8 mouse cellular contexts compared by ENCODE assay signal in genomic region chr8:4249213-4249612, GRCm38 (mm10). TPM values are rescaled to one million over a fixed set of nuclear protein-coding genes. Genes with fewer than 3 reads are reported as not detected.
DNase-seq lines count a peak whose midpoint lies in the region; ATAC-seq and TF ChIP-seq lines count a peak whose summit lies in the region.

No protein-coding gene starts in this region.

- ATAC-seq in kidney, embryonic 15.5 days (replicated peaks; ENCODE audit: low FRiP score) = no peak
- ATAC-seq in heart, postnatal 0 days (ENCODE audit: insufficient read depth, low read depth) = peak; percentile 14; the same call in 1 of the 2 replicates
- ATAC-seq in midbrain, postnatal 0 days (ENCODE audit: low FRiP score) = no peak

- H3K4me3 ChIP-seq in kidney, embryonic 15.5 days (replicated peaks) = 0 out of 2 replicates have a peak overlapping the region, but pooled peaks have one; percentile 6
- H3K4me3 ChIP-seq in heart, postnatal 0 days (ENCODE audit: low read depth, low read length) = no peak overlapping the region
- H3K4me3 ChIP-seq in midbrain, postnatal 0 days (ENCODE audit: low read depth, low read length) = no peak overlapping the region

- TF ChIP-seq EP300 in heart, postnatal 0 days (IDR thresholded peaks at IDR 0.05; ENCODE audit: low read depth) = 0 out of 2 replicates have a peak, but pooled peaks have one; percentile 38

- peak overlapping the region; percentile 37 for H3K4me2 ChIP-seq in kidney, embryonic 15.5 days
- peak overlapping the region; percentile 45 for H3K4me2 ChIP-seq in heart, postnatal 0 days (ENCODE audit: low read depth, low read length)
- H3K4me2 ChIP-seq in midbrain, postnatal 0 days (ENCODE audit: low read depth, low read length, poor library complexity, severe bottlenecking) = no peak overlapping the region

- peaks cover 36% of the 10 kb centered on the region for H3K4me1 ChIP-seq in kidney, embryonic 15.5 days
- peaks cover 17% of the 10 kb centered on the region; the same call in 1 of the 2 replicates for H3K4me1 ChIP-seq in heart, postnatal 0 days (ENCODE audit: control insufficient read depth, insufficient read depth)
- H3K4me1 ChIP-seq in midbrain, postnatal 0 days (ENCODE audit: insufficient read depth, low read length) = no peaks in the 10 kb centered on the region

- H3K9me3 ChIP-seq in kidney, embryonic 15.5 days (replicated peaks) = no peaks in the 10 kb centered on the region
- H3K9me3 ChIP-seq in heart, postnatal 0 days (replicated peaks; ENCODE audit: control insufficient read depth, low read length) = no peaks in the 10 kb centered on the region
- H3K9me3 ChIP-seq in midbrain, postnatal 0 days (ENCODE audit: low read length) = no peaks in the 10 kb centered on the region

- no peaks in the 10 kb centered on the region for H3K27me3 ChIP-seq in kidney, embryonic 15.5 days
- H3K27me3 ChIP-seq in heart, postnatal 0 days (ENCODE audit: control insufficient read depth, insufficient read depth, low read length) = no peaks in the 10 kb centered on the region
- no peaks in the 10 kb centered on the region for H3K27me3 ChIP-seq in midbrain, postnatal 0 days (ENCODE audit: insufficient read depth, low read length)

- H3K9ac ChIP-seq in kidney, embryonic 15.5 days = no peak overlapping the region
- H3K9ac ChIP-seq in heart, postnatal 0 days (replicated peaks; ENCODE audit: low read depth, low read length) = peak overlapping the region; percentile 24; the same call in 1 of the 2 replicates
- 0 out of 2 replicates have a peak overlapping the region, but pooled peaks have one; percentile 1 for H3K9ac ChIP-seq in midbrain, postnatal 0 days (replicated peaks; ENCODE audit: low read length, poor library complexity, severe bottlenecking)

- WGBS in kidney, embryonic 15.5 days = 9% methylated on average over 29 of the region's 29 CpGs
- 14% methylated on average over 28 of the region's 29 CpGs for WGBS in heart, postnatal 0 days
- 20% methylated on average over 29 of the region's 29 CpGs for WGBS in midbrain, postnatal 0 days

- no peak for TF ChIP-seq CTCF in heart, postnatal 0 days (IDR thresholded peaks at IDR 0.05; ENCODE audit: low read depth)
- TF ChIP-seq CTCF in midbrain, postnatal 0 days (IDR thresholded peaks at IDR 0.05) = no peak

- no peak for DNase-seq in kidney, adult 9 months
- DNase-seq in embryo, embryonic 10 days (ENCODE audit: low spot score) = peak; percentile 63
- peak; percentile 37 for DNase-seq in heart, postnatal 0 days (ENCODE audit: low spot score)
- no peak for DNase-seq in midbrain, postnatal 0 days (ENCODE audit: low spot score)
- no peak for DNase-seq in layer of hippocampus, adult 11-12 months (ENCODE audit: low spot score)
- DNase-seq in B cell, adult 2 months = no peak
- no peak for DNase-seq in MN1 (ENCODE audit: low spot score)

- H3K27ac ChIP-seq in kidney, embryonic 15.5 days = peak overlapping the region; percentile 46
- H3K27ac ChIP-seq in heart, postnatal 0 days (ENCODE audit: low read depth) = 0 out of 2 replicates have a peak overlapping the region, but pooled peaks have one; percentile 36
- H3K27ac ChIP-seq in midbrain, postnatal 0 days (ENCODE audit: low read depth, low read length) = no peak overlapping the region

- peaks cover 46% of the 10 kb centered on the region for H3K36me3 ChIP-seq in kidney, embryonic 15.5 days
- H3K36me3 ChIP-seq in heart, postnatal 0 days (replicated peaks; ENCODE audit: control insufficient read depth, insufficient read depth, low read length) = peaks cover 38% of the 10 kb centered on the region
- H3K36me3 ChIP-seq in midbrain, postnatal 0 days (ENCODE audit: insufficient read depth, low read length) = peaks cover 35% of the 10 kb centered on the region

RNA-seq across cellular contexts. Expression of gene Tgfbr3l, which starts 1.2 kb away (rescaled TPM):
- 3.8 and 6.5 TPM in 2 replicates for polyA plus RNA-seq in kidney, embryonic 15.5 days (2015; fragmentation: Nextera tagmentation; extraction: Ambion mirVana)
- total RNA-seq in heart, postnatal 0 days (2014; rRNA removed; ENCODE audit: low replicate concordance) = 3.9 and 6.4 TPM in 2 replicates
- 1.8 and 2.7 TPM in 2 replicates for polyA plus RNA-seq in heart, postnatal 0 days (2015; fragmentation: Nextera tagmentation; extraction: Ambion mirVana)
- 8.2 and 15.3 TPM in 2 replicates for total RNA-seq in midbrain, postnatal 0 days (2014; rRNA removed)
- 3.5 and 5.1 TPM in 2 replicates for polyA plus RNA-seq in midbrain, postnatal 0 days (2015; fragmentation: Nextera tagmentation; extraction: Ambion mirVana)

RNA-seq across cellular contexts. Expression of gene Snapc2, which starts 3.7 kb away (rescaled TPM):
- polyA plus RNA-seq in kidney, embryonic 15.5 days (2015; fragmentation: Nextera tagmentation; extraction: Ambion mirVana) = 56.1 and 62.9 TPM in 2 replicates
- total RNA-seq in heart, postnatal 0 days (2014; rRNA removed; ENCODE audit: low replicate concordance) = 32.6 and 84.9 TPM in 2 replicates
- polyA plus RNA-seq in heart, postnatal 0 days (2015; fragmentation: Nextera tagmentation; extraction: Ambion mirVana) = 26.7 and 29.9 TPM in 2 replicates
- 60.4 and 74.3 TPM in 2 replicates for total RNA-seq in midbrain, postnatal 0 days (2014; rRNA removed)
- 64.8 and 68.1 TPM in 2 replicates for polyA plus RNA-seq in midbrain, postnatal 0 days (2015; fragmentation: Nextera tagmentation; extraction: Ambion mirVana)

RNA-seq across cellular contexts. Expression of gene Ctxn1, which starts 9.9 kb away (rescaled TPM):
- 98.6 and 110 TPM in 2 replicates for polyA plus RNA-seq in kidney, embryonic 15.5 days (2015; fragmentation: Nextera tagmentation; extraction: Ambion mirVana)
- 10.4 and 12.5 TPM in 2 replicates for total RNA-seq in heart, postnatal 0 days (2014; rRNA removed; ENCODE audit: low replicate concordance)
- 13.2 and 13.7 TPM in 2 replicates for polyA plus RNA-seq in heart, postnatal 0 days (2015; fragmentation: Nextera tagmentation; extraction: Ambion mirVana)
- total RNA-seq in midbrain, postnatal 0 days (2014; rRNA removed) = 78.5 and 91.4 TPM in 2 replicates
- polyA plus RNA-seq in midbrain, postnatal 0 days (2015; fragmentation: Nextera tagmentation; extraction: Ambion mirVana) = 250 and 259 TPM in 2 replicates

RNA-seq across cellular contexts. Expression of gene Gm49320, which starts 10.5 kb away (rescaled TPM):
- polyA plus RNA-seq in kidney, embryonic 15.5 days (2015; fragmentation: Nextera tagmentation; extraction: Ambion mirVana) = 0.86 and 0.91 TPM in 2 replicates
- total RNA-seq in heart, postnatal 0 days (2014; rRNA removed; ENCODE audit: low replicate concordance) = 0.66 TPM in 1 of 2 replicates, not detected in the other
- polyA plus RNA-seq in heart, postnatal 0 days (2015; fragmentation: Nextera tagmentation; extraction: Ambion mirVana) = 0.19 and 0.34 TPM in 2 replicates
- 0.11 and 0.61 TPM in 2 replicates for total RNA-seq in midbrain, postnatal 0 days (2014; rRNA removed)
- 0.45 and 0.85 TPM in 2 replicates for polyA plus RNA-seq in midbrain, postnatal 0 days (2015; fragmentation: Nextera tagmentation; extraction: Ambion mirVana)

RNA-seq across cellular contexts. Expression of gene Map2k7, which starts 10.7 kb away (rescaled TPM):
- 28.0 and 31.5 TPM in 2 replicates for polyA plus RNA-seq in kidney, embryonic 15.5 days (2015; fragmentation: Nextera tagmentation; extraction: Ambion mirVana)
- total RNA-seq in heart, postnatal 0 days (2014; rRNA removed; ENCODE audit: low replicate concordance) = 27.7 and 36.8 TPM in 2 replicates
- polyA plus RNA-seq in heart, postnatal 0 days (2015; fragmentation: Nextera tagmentation; extraction: Ambion mirVana) = 18.7 and 21.0 TPM in 2 replicates
- total RNA-seq in midbrain, postnatal 0 days (2014; rRNA removed) = 32.8 and 42.3 TPM in 2 replicates
- 29.3 and 29.4 TPM in 2 replicates for polyA plus RNA-seq in midbrain, postnatal 0 days (2015; fragmentation: Nextera tagmentation; extraction: Ambion mirVana)

Comparison
In these comparisons a context has a peak if more than half of its experiments do, and no peak if none do; other contexts are left out.
1. DNase-seq: peak in embryo, embryonic 10 days (single experiment) and heart, postnatal 0 days (single experiment); none in kidney, adult 9 months (single experiment), midbrain, postnatal 0 days (single experiment), layer of hippocampus, adult 11-12 months (single experiment), B cell, adult 2 months (0 of 2) and MN1 (single experiment).